Mouse (Mus musculus): ENCODE data around the gene Cers1.

Cers1 gene

DNA sequence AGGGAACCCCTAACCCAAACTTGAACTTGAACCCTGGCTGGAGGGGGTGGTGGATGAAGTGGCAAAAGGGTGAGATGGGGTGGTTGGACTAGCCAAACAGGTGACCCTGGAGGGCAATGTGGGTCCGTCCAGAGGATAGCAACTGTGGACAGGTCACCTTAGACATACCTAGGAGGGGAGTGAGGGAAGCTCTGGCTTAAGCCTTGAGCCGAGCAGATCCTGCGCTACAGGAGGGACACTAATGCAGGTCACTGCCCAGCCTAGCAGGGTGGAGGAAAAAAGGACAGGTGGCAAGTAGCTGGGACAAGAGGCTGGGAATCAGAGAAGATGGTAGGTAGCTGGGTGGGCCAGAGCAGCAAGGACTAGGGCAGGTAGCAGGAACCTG is 36.4 kb downstream of the Cers1 start:
- WGBS: 24% methylated on average over 3 of the region's 3 CpGs

GRCm38 (mm10) chr8:70352657-70353151 is 37.1 kb downstream of the Cers1 start:
- under 1% methylated on average over 64 of the region's 64 CpGs for WGBS

DNA sequence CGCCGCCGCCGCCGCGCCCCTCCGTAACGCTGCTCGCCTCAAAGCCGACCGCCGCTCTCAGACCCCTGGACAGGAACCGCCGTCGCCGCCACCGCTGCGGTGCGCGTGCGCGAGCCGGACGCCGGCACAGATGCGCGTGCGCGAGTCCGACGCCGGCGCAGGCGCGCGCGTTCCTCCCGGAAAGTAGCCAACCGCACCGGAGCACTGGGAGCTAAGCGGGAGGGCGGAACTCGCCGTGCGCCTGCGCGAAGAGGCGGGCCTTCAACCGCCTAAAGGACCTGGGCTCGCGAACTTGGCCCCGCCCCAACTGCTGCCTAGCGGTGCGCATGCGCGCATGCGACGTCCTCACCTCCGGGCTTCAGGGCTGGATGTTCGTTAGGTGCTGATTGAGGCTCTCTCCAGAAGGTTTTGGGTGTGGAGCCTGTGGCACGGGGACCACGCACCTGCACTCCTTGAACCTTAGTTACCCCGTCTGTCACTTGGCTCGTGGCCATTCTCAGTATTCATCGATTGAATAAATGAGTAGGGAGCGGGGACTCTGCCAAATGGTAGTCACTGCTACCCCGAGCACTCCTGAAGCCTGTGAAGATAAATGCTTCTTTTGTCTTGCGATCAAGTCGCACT is 37.7 kb downstream of the Cers1 start, which contains the start of gene Upf1:
Gene Upf1 (minus strand): TSS at position 85 of the 624 bp plus-strand sequence.
- under 1% methylated on average over 69 of the region's 69 CpGs for WGBS

DNA sequence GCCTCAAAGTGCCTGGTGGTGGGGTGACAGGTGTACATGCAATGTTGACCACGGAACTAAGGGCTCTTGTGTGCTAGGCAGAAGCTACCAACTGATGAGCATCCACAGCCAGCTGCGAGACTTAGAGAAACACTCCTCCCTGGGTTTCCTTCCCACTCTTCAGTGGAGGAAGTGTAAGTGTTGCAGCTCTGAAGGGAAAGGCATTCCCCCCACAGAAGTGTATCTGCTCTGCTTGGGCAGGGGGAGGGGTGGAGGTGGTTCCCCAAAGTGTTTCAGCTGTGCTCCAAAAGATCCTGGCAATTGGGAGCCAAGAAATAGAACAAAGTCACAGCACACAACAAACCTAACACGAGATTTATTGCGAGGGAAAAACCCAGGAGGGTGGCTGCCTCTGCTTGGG is 38.4 kb downstream of the Cers1 start:
- WGBS: 25% methylated on average over 4 of the region's 4 CpGs

GRCm38 (mm10) chr8:70356111-70356510 is 40.5 kb downstream of the Cers1 start:
- 91% methylated on average over 1 of the region's 1 CpGs for whole genome bisulfite sequencing

- WGBS: 23% methylated on average over 3 of the region's 3 CpGs
Observed at GRCm38 (mm10) chr8:70359411-70359810, 43.8 kb downstream of the Cers1 start.

DNA sequence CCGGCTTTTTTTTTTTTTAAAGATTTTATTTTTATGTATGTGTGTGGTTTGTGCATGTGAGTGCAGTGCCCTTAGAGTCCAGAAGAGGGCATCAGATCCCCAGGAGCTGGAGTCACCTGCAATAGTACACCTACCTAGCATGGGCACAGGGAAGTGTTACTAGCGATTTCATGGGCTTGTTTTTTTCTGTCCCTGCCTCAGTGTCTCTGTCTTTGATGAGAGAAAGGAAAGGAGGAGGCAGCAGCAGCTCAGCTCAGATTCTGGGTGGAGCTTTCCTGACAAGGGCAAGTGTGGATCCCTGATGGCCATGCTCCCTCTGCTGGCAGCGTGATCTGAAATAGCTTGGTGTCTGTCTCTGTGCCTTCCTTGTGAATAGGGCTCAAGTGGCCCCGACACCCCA is 45.2 kb downstream of the Cers1 start:
- WGBS: 58% methylated on average over 4 of the region's 4 CpGs

DNA sequence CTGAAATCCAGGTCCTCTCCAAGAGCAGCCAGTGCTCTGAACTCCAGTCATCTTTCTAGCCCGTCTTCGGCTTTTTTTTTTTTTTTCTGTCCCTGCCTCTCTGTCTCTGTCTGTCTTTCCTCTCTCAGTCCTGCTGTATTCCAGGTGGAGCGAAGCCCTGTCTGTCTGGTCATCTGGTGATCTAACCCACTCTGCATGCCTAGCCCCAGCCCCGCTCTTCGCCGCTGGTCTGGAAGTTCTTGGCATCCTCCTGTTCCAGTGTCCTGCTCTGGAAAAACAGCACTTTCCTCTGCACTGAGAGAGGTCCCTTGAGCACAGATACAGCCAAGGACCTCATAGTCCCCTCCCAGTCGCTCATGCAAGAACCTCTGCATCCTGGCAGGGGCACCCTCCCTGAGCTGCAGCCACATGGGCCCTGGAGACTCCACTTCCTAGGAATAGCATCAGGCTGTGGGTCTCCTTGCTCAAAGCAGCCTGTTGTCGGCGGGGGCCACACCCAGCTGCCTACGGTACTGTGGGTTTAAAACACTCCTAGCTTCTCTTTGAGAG is 46.0 kb downstream of the Cers1 start:
- 81% methylated on average over 10 of the region's 10 CpGs for WGBS

GRCm38 (mm10) chr8:70364066-70364465 is 48.5 kb downstream of the Cers1 start:
- WGBS: 59% methylated on average over 5 of the region's 5 CpGs

DNA sequence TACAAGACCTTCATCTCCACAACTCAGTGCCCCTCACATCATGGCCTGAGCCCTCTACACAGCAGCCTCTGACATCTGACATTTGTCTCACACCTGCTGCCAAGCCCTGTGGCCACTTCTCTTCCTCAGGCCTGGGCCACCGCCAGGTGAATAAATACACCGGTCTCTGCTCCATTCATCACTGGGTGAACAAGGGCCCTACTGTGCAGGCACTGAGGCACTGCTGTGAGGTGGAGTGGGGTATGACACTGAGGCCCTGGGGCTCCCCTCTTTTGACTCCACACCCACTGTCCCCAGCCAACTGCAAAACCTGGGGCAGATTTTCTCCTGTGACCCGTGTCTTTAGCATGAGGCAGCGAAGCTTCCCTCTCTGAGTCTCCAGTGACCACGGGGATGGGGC is 51.0 kb downstream of the Cers1 start:
- WGBS: 78% methylated on average over 5 of the region's 5 CpGs

DNA sequence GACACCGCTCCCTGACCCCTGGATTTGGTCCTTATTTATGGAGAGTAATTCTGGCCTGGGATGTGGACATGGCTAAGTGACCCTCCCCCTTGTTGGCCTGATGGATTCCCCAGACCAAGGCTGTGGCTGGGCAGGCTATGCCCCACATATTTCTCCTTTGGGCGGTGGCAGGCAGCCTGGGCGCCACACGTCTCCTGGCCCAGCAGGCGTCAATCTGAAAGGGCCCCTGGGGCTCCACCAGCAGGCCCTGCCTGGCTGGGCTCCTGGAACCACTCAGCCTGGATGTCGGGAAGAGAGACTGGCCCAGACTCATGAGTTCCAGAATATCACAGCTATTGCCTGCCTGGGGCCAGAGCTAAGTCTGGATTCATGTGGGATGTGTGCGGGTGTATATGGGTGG is 54.9 kb downstream of the Cers1 start:
- WGBS: 77% methylated on average over 7 of the region's 7 CpGs

DNA sequence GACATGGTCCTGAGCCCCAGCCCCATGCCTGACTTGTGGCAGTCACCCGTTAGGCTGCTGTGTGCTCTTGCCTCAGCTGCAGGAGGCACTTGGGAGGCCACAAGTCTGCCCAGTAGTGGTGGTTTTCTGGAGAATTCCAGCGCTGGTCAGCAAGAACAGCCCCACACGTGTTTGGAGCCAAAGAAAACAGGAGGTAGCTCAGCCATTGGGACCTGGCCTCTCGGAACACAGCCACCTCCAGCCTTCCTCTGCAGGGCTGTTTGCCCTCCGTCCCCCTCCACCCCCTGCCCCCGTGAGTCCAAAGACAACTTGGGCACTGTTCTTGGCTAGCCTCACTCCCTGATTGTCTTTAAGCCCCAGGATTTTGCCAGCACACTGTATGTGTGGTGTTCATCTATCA is 56.4 kb downstream of the Cers1 start:
- WGBS: 62% methylated on average over 6 of the region's 6 CpGs

DNA sequence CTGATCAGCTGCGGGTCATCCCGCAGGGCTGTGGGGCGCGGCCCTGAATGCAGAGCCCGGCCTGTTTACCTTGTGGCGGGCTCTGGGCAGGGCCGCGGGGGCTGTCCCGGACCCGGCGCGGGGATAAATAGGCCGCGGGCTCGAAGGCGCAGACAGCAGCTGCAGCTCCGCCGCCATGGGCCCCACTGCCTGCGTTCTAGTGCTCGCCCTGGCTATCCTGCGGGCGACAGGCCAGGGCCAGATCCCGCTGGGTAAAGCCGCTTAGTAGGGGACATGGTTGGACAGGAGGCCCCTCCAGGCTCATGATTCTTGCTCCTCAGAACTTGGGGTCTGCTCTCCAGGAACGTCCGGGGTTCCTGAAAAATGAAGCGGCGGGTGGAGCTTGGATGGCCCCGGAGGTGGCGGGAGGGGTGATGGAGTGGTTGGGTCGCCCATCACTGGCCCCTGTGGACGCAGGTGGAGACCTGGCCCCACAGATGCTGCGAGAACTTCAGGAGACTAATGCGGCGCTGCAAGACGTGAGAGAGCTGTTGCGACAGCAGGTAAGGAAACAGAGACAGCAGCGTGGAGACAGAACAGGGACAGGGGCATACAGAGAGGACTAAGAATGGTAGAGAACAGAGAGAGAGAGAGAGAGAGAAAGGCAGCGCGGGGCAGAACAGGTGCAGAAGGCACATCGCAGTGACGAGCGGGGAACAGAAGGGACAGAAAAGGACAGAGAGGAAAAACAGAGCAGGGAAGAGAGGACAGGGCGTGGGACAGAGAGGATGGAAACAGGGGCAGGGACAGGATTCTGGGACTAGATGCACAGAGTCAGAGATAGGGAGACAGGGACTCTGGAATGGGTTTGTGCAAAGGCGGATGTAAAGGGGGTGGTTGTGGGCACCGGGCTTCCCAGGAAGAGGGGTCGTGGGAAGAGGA is 58.1 kb downstream of the Cers1 start, which contains the start of gene Comp:
Gene Comp (plus strand): TSS at position 162 of the 921 bp plus-strand sequence.
- WGBS: 12% methylated on average over 47 of the region's 47 CpGs

DNA sequence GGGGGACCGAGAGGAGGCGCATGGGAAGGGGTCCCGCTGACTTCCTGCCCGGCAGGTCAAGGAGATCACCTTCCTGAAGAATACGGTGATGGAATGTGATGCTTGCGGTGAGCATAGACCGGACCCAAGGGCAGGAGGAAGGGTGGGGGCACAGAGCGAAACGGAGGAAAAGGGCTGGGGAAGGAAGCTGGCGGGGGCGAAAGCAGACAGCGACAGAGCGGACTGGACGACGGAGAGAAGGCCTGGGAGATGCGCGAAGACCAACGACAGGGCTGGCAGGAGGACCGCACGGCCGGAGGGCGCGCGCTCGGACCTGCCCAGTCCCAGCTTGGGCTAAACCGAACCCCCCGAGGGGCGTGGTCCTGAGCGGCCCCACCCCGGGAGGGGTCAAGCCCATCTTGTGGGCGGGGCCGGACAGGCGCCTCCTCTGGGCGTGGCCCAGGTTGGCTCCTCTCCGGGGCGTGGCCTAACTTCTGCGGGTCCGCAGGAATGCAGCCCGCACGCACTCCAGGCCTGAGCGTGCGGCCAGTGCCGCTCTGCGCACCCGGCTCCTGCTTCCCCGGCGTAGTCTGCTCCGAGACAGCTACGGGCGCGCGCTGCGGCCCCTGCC is 58.8 kb downstream of the Cers1 start:
- WGBS: 1% methylated on average over 49 of the region's 53 CpGs

DNA sequence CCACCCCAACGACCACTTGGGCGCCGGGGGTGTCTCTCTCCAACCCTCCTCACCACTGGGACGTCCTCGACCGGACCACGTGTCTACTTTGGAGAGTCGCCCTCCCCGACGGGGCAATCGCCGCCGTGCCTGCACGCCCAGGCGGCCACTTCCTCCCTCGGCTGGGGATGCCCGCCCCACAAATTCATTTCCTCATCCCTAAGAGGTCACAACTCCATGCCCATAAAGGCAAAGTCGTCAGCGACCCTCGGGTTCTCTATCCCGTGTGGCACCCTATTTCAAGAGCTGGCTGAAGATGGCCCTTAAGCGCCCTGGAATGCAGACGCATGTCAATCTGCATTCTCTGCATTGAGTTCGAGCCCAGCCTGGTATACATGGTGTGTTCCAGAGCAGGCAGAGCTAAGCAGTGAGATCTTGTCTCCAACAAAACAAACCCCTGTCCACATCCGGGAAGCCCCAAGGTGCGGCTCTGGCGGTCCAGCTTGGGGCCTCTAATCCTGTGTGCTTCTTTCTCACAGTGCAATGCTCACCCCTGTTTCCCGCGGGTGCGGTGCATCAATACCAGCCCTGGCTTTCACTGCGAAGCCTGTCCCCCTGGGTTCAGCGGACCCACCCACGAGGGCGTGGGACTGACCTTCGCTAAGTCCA is 59.8 kb downstream of the Cers1 start:
- 5% methylated on average over 35 of the region's 35 CpGs for WGBS

- 3% methylated on average over 37 of the region's 37 CpGs for WGBS
Observed at GRCm38 (mm10) chr8:70376275-70376741, 60.7 kb downstream of the Cers1 start.

DNA sequence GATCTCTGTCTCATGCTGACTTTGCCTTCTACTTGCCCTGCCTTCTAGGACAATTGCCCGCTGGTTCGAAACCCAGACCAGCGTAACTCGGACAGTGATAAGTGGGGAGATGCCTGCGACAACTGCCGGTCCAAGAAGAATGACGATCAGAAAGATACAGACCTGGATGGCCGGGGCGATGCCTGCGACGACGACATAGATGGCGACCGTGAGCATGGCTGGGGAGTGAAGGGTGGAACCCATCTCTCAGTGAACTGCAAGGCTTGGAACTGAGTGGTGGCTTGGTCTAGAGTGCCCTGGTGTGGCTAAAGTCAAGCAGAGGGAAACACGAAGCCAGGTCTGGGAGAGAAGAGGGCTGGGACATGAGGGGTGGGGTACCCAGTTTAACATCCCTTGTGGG is 61.5 kb downstream of the Cers1 start:
- WGBS: 16% methylated on average over 15 of the region's 15 CpGs

DNA sequence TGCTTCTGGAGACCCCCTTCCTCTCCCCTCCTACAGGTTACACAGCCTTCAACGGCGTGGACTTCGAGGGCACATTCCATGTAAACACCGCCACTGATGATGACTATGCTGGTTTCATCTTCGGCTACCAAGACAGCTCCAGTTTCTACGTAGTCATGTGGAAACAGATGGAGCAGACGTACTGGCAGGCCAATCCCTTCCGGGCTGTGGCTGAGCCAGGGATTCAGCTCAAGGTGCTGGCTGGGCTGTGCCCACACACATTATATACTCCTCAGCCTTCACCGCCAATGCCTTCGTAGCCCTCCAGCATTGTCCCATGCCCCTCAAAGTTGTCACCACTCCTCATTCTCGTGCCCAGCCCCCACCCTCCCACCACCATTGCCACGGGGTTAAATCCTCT is 64.5 kb downstream of the Cers1 start:
- WGBS: 59% methylated on average over 12 of the region's 12 CpGs
